Mouse (Mus musculus) limb, embryonic 12.5 days (tissue): ENCODE data around the gene Rab15. TPM values are rescaled to one million over a fixed set of nuclear protein-coding genes. Genes with fewer than 3 reads are reported as not detected.
A peak's percentile ranks its signal among the peaks of the same experiment; 100 is the strongest.

Source experiments
- ATAC-seq: fragments of 200-750 bp; cut with Nextera tagmentation; 2 replicates; pipeline ENCODE4 v1.8.0; 2017; ENCODE audit warnings: low read depth, moderate TSS enrichment; ENCODE audit not compliant: insufficient number of reproducible peaks, insufficient read depth, low FRiP score, low TSS enrichment
- H3K27ac ChIP-seq: fragments of 300-500 bp; sonication (generic); 2 replicates; pipeline ENCODE4 v1.5.1; 2016; ENCODE audit warnings: mild to moderate bottlenecking, moderate library complexity
- H3K27me3 ChIP-seq: fragments of 300-500 bp; sonication (generic); 2 replicates; pipeline ENCODE4 v1.6.1; 2016; ENCODE audit warnings: mild to moderate bottlenecking, moderate library complexity
- H3K36me3 ChIP-seq: fragments of 300-500 bp; sonication (generic); 2 replicates; pipeline ENCODE4 v1.6.1; 2016; ENCODE audit warnings: mild to moderate bottlenecking, moderate library complexity
- H3K4me1 ChIP-seq: fragments of 300-500 bp; sonication (generic); replicated peaks from 2 replicates; pipeline ENCODE4 v1.6.1; 2016
- H3K4me2 ChIP-seq: fragments of 300-500 bp; sonication (generic); 2 replicates; pipeline ENCODE4 v1.6.1; 2016; ENCODE audit warnings: mild to moderate bottlenecking, moderate library complexity
- H3K4me3 ChIP-seq: fragments of 300-500 bp; sonication (generic); replicated peaks from 2 replicates; pipeline ENCODE4 v1.5.1; 2016; ENCODE audit warnings: mild to moderate bottlenecking
- H3K9ac ChIP-seq: fragments of 300-500 bp; sonication (generic); replicated peaks from 2 replicates; pipeline ENCODE4 v1.6.1; 2016; ENCODE audit warnings: mild to moderate bottlenecking, moderate library complexity
- H3K9me3 ChIP-seq: fragments of 300-500 bp; sonication (generic); 2 replicates; pipeline ENCODE4 v1.6.1; 2016; ENCODE audit warnings: mild to moderate bottlenecking, moderate library complexity
- WGBS: fragments of 180-500 bp; shearing (Covaris S2); methylation state at CpG from one replicate; pipeline ENCODE4 v1.1.7; 2016; 5-methylcytosine and 5-hydroxymethylcytosine counted together
- polyA plus RNA-seq: library from polyadenylated mRNA; unstranded; fragments of >200 nt; fragmentation: Nextera tagmentation; extraction: Ambion mirVana; gene quantifications from 2 replicates; pipeline ENCODE4 v1.2.1, GENCODE M21; 2016

The Rab15 gene
- polyA plus RNA-seq, 1 experiment from 2014 or later: 17.6 TPM

DNA sequence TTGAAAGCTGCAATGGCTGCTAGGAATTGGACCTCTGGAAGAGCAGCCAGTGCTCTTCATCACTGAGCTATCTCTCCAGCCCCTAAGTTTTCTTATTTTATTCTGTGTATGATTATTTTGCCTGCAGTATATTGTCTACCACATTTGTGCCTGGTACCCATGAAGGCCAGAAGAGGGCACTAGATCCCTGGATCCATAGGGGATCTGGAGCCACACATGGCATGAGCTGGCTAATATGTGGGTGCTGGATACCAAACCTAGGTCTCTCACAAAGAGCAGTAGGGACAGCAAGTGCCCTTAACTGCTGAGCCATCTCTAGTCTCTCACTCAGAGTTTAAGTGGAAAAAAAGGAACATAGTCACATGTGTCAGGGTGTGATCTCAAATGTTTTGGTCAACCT is 44.9 kb downstream of the Rab15 start:
- ATAC-seq: no peak
- Histone ChIP-seq H3K9ac (no peak overlapping the region), H3K4me2 (no peak overlapping the region), H3K27ac (no peak overlapping the region), H3K27me3 (no peaks in the 10 kb centered on the region), H3K4me3 (no peak overlapping the region), H3K36me3 (peaks cover 9% of the 10 kb centered on the region; the same call in 1 of the 2 replicates), H3K9me3 (no peaks in the 10 kb centered on the region), H3K4me1 (peaks cover 4% of the 10 kb centered on the region; the same call in 1 of the 2 replicates)

DNA sequence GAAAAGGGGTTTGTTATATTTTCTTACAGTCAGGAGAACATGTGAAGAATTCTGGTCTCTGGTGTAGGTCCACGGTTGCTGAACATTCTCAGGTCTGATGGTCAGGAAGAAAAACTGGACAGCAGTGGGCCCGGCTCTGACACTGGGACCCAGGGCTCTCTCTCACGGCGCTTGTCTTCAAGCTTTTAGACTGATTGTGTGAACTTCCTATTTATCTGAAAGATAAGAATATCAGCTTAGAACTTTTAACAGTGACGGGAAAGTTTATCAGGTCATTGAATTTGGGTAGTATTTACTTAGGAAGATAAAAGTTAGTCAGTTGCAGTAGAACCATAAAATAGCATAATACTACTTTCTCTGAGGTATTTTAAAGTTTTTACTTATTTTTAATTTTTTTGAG is 45.8 kb downstream of the Rab15 start:
- no peak overlapping the region for H3K4me3 ChIP-seq
- H3K36me3 ChIP-seq: peaks cover 9% of the 10 kb centered on the region; the same call in 1 of the 2 replicates
- ATAC-seq: no peak
- no peak overlapping the region for H3K4me2 ChIP-seq
- H3K9me3 ChIP-seq: no peaks in the 10 kb centered on the region
- no peak overlapping the region for H3K9ac ChIP-seq
- H3K27ac ChIP-seq: no peak overlapping the region
- WGBS: 95% methylated on average over 5 of the region's 5 CpGs
- peaks cover 4% of the 10 kb centered on the region; the same call in 1 of the 2 replicates for H3K4me1 ChIP-seq
- no peaks in the 10 kb centered on the region for H3K27me3 ChIP-seq

DNA sequence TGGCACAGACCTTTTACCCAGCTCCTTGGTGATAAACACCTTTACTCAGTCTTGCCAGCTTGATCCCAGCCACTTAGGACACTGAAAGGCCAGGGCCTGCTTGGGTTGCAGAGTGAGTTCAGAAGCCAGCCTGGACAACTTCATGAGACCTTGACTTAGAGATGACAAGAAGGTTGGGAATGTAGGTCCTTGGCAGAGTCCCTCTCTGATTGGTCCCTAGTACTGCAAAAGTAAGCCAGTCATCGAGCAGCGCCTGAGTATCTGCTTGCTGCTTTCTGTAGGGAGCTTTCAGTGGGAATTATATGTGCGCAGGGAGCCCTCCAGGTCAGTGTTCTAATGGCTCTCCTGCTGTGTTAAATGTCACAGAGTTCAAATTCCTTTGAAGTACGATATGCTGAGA is 47.6 kb downstream of the Rab15 start:
- ATAC-seq: no peak
- WGBS: 58% methylated on average over 4 of the region's 4 CpGs

DNA sequence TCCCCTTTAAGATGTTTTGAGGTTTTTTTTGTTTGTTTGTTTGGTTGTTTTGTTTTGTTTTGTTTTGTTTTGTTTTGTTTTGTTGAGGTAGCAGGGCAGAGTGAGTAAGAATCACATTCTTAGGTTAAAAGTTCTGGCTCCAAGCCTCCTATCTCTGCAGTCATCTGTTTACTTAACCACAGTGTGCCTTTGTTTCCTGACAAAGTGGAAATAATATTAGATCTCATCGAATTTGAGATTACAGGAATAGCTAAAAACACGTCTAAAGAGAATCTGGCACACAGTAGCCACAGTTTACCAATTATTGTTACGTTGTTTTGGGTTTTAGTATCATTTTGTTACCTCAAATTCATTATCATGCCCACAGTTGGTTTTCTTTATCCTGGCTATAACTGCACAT is 48.1 kb downstream of the Rab15 start:
- WGBS: 78% methylated on average over 3 of the region's 3 CpGs
- H3K27ac ChIP-seq: no peak overlapping the region
- ATAC-seq: no peak
- no peaks in the 10 kb centered on the region for H3K27me3 ChIP-seq
- H3K4me3 ChIP-seq: no peak overlapping the region
- H3K9me3 ChIP-seq: no peaks in the 10 kb centered on the region
- peaks cover 5% of the 10 kb centered on the region; the same call in 1 of the 2 replicates for H3K36me3 ChIP-seq
- H3K4me1 ChIP-seq: peaks cover 4% of the 10 kb centered on the region; the same call in 1 of the 2 replicates
- H3K9ac ChIP-seq: no peak overlapping the region
- H3K4me2 ChIP-seq: no peak overlapping the region

More for the DNA sequence above, 47.6 kb downstream of the Rab15 start:
- H3K27me3 ChIP-seq: no peaks in the 10 kb centered on the region
- H3K27ac ChIP-seq: no peak overlapping the region
- H3K9ac ChIP-seq: no peak overlapping the region
- H3K4me1 ChIP-seq: peaks cover 4% of the 10 kb centered on the region; the same call in 1 of the 2 replicates
- peaks cover 9% of the 10 kb centered on the region; the same call in 1 of the 2 replicates for H3K36me3 ChIP-seq
- H3K4me3 ChIP-seq: no peak overlapping the region
- H3K4me2 ChIP-seq: no peak overlapping the region
- no peaks in the 10 kb centered on the region for H3K9me3 ChIP-seq

DNA sequence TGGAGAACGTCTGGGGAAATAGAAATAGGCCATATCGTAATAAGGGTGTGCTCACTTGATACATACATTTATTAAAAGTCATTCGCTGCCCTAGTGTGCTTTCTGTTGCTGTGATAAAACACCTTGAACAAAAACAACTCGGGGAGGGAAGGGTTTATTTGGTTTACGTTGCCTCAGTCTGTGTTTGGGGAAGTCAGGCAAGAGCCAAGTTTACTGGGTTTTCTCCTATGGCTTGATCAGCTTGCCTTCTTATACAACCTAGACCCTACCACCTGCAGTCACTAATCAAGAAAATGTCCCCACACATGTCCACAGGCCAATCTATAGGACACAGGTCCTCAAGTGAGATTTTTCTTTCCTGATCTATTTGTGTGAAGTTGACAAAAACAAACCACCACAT is 51.2 kb downstream of the Rab15 start:
- H3K9me3 ChIP-seq: no peaks in the 10 kb centered on the region
- no peak overlapping the region for H3K4me2 ChIP-seq
- H3K36me3 ChIP-seq: no peaks in the 10 kb centered on the region
- H3K9ac ChIP-seq: no peak overlapping the region
- WGBS: 84% methylated on average over 5 of the region's 5 CpGs
- H3K4me1 ChIP-seq: peaks cover 4% of the 10 kb centered on the region; the same call in 1 of the 2 replicates
- H3K4me3 ChIP-seq: no peak overlapping the region
- ATAC-seq: no peak
- no peak overlapping the region for H3K27ac ChIP-seq
- no peaks in the 10 kb centered on the region for H3K27me3 ChIP-seq

DNA sequence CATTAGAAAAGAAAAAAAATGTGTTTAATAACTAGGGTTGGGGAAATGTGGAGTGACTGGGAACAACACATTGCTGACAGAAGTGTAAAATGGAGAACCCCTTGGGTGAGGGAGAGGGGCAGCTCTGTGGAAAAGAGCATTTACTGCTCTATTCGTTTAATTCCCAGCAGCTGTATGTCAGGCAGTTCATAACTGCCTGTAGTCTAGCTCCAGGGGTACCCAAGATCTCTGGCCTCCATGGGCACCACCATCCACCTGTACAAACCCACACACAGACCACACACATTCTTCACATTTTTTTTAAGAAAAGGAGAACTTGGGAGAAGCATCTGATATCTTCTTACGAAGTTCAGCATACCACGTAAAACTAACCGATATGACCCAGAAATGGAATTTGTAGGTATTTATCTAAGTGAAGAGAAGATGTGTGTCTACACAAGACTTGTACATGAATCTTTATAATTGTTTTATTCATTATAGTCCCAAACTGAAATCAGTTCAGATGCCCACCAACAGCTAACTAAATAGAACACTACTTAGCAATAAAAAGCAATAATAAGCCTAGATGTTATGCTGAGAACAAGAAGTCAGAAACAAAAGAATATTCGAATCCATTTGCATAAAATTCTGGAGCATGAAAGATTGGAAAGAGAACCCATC is 51.7 kb downstream of the Rab15 start:
- WGBS: 83% methylated on average over 5 of the region's 5 CpGs
- no peak overlapping the region for H3K4me3 ChIP-seq

DNA sequence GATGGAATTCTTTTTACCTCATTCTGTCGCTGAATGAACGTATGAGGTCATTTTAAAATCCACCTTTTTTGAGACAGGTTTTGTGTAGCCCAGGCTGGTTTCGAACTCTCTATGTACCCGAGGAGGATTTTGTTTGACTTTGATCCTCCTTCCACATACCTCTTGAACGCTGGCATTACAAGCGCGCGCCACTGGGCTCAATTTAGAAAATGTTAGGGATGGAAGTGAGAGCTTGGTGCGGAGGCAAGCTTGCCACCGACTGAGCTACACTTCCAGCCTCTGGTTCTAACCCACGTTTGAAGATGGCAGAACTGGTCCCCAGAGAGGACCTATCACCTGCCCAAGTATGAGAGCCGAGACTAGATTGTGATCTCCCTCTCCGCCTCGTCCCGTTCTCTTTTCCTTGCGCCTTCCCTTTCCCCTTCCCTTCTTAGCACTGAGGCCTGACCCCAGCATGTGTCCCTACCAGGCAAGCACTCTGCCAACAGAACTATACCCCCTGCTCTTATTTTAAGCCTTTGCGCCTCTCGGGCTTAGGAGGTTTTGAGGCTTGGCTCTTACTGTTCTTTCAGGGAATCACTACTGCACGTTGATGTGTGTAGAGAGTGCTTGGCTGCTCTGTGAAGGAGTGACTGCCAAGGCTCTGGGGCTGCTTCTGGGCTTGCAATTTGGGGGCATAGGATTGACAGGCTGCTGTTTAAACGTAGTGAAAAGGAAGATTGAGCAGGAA is 56.6 kb downstream of the Rab15 start:
- no peak overlapping the region; the same call in 1 of the 2 replicates for H3K27ac ChIP-seq
- no peaks in the 10 kb centered on the region for H3K9me3 ChIP-seq
- H3K36me3 ChIP-seq: no peaks in the 10 kb centered on the region
- H3K9ac ChIP-seq: peak overlapping the region; percentile 77
- H3K4me1 ChIP-seq: peaks cover 7% of the 10 kb centered on the region; the same call in 1 of the 2 replicates
- no peak for ATAC-seq
- H3K4me3 ChIP-seq: peak overlapping the region; percentile 69
- no peaks in the 10 kb centered on the region for H3K27me3 ChIP-seq
- peak overlapping the region; percentile 63 for H3K4me2 ChIP-seq
- WGBS: 31% methylated on average over 20 of the region's 20 CpGs

More for the DNA sequence above, 51.7 kb downstream of the Rab15 start:
- H3K36me3 ChIP-seq: no peaks in the 10 kb centered on the region
- peaks cover 6% of the 10 kb centered on the region; the same call in 1 of the 2 replicates for H3K4me1 ChIP-seq
- no peak overlapping the region for H3K9ac ChIP-seq
- ATAC-seq: no peak
- no peak overlapping the region for H3K4me2 ChIP-seq
- no peak overlapping the region for H3K27ac ChIP-seq
- H3K9me3 ChIP-seq: no peaks in the 10 kb centered on the region
- no peaks in the 10 kb centered on the region for H3K27me3 ChIP-seq

DNA sequence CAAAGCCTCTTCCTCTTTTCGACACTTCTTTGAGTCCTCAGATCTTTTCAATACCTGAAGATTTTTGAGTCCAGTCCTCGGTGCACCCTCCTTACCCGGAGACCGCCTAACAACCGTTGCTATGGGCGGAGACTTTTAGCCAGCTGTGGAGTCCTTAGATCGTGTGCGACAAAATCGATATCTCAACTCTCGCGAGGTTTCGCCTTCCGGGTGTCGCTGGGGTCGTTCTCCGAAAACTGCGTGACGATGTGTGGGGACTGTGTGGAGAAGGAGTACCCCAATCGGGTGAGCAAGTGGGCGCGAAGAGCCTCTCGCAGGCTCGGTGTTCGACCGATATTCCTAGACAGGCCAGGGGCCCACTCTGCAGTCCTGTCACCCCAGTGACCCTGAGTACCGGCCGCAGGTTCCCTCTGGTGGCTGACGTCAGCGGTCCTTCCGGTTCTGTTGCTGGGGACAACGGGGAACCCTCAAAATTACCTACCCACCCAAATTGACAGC is 57.3 kb downstream of the Rab15 start, which contains the start of the genes Churc1 and Fntb:
Churc1 (plus strand) TSS at position 185 of the 498 bp plus-strand sequence.
Fntb (plus strand) TSS at position 236 of the 498 bp plus-strand sequence.
- peak; percentile 94 for ATAC-seq
- peak within 1 kb of the TSS; percentile 77 for H3K9ac ChIP-seq
- no peaks in the 10 kb centered on the region for H3K9me3 ChIP-seq
- peak within 1 kb of the TSS; percentile 70; the same call in 1 of the 2 replicates for H3K27ac ChIP-seq
- no peaks in the 10 kb centered on the region for H3K27me3 ChIP-seq
- peak within 1 kb of the TSS; percentile 63 for H3K4me2 ChIP-seq
- WGBS: under 1% methylated on average over 31 of the region's 31 CpGs
- no peaks in the 10 kb centered on the region for H3K36me3 ChIP-seq
- H3K4me1 ChIP-seq: peaks cover 7% of the 10 kb centered on the region; the same call in 1 of the 2 replicates
- H3K4me3 ChIP-seq: peak within 1 kb of the TSS; percentile 69

DNA sequence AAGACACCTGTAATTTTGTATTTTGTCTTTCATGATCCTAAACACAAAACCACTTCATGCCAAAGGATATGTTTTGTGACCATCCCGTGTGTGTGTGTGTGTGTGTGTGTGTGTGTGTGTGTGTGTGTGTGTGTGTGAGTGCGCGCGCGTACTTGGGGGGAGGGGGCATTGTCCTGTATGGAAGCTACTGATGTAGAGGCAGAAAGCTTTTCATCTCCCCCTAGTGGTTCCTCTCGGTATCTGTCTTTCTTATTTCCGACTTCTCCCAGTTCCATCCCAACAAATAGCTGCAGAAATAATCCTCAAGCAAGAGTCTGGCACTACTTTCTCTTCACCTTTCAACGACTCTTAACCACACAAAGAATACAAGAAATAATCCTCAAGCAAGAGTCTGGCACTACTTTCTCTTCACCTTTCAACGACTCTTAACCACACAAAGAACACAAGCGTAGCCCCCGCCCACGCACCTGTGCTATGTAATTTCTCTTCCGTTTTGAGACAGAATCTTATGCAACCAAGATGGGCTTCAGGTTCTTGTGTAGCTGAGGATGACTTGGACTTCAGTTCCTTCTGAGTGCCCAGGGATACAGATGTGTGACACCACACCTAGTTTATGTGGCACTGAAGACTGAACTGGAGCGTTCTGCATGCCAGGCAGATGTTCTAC is 69.9 kb downstream of the Rab15 start:
- Histone ChIP-seq H3K27me3 (no peaks in the 10 kb centered on the region), H3K4me3 (no peak overlapping the region), H3K9me3 (0 out of 2 replicates have a peak, but pooled peaks cover 3% of the 10 kb centered on the region), H3K4me2 (no peak overlapping the region), H3K36me3 (no peaks in the 10 kb centered on the region), H3K9ac (no peak overlapping the region), H3K27ac (no peak overlapping the region), H3K4me1 (no peaks in the 10 kb centered on the region)
- 42% methylated on average over 14 of the region's 14 CpGs for WGBS
- no peak for ATAC-seq

DNA sequence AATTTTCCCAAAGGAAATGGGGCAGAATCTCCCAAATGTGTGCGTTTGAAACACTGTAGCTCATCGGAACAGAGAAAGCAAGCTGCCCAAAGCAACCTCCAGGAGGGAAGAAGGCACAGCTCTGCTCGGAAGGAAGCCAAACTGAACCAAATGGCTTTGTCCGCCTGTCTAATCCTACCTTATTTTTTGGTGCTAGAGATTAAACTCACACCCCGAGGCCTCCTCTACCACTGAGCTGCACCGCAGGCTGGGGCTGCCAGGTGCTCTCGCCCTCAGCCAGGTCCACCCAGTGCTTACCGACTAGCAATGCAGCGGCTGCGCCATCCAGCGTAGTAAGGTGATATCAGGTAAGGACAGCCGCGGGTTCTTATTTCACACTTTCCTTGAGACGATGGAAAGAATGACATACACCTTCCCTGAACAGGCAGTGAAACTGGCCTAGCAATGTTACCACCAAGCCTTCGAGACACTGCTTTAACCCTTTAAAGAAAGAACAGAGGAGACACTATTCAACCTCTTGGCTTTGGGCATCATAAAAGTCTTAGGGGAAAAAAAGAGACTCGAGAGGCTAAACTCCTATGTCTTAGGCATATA is 71.7 kb downstream of the Rab15 start:
- H3K27ac ChIP-seq: no peak overlapping the region
- no peak overlapping the region for H3K4me2 ChIP-seq
- 0 out of 2 replicates have a peak, but pooled peaks cover 3% of the 10 kb centered on the region for H3K9me3 ChIP-seq
- ATAC-seq: no peak
- H3K27me3 ChIP-seq: no peaks in the 10 kb centered on the region
- H3K4me3 ChIP-seq: no peak overlapping the region
- no peaks in the 10 kb centered on the region for H3K4me1 ChIP-seq
- 79% methylated on average over 16 of the region's 16 CpGs for WGBS
- H3K9ac ChIP-seq: no peak overlapping the region
- H3K36me3 ChIP-seq: no peaks in the 10 kb centered on the region
